Mouse (Mus musculus): ENCODE measurements around the gene Myo9a. TPM values are rescaled to one million over a fixed set of nuclear protein-coding genes. Genes with fewer than 3 reads are reported as not detected.
"Not testable (repeated sequence)": the region's sequence is repeated elsewhere in the genome, so short reads cannot be mapped to it uniquely, and the experiment has no call there.

Gene Myo9a
- polyA plus RNA-seq, 1 experiment = 0.02 TPM

DNA sequence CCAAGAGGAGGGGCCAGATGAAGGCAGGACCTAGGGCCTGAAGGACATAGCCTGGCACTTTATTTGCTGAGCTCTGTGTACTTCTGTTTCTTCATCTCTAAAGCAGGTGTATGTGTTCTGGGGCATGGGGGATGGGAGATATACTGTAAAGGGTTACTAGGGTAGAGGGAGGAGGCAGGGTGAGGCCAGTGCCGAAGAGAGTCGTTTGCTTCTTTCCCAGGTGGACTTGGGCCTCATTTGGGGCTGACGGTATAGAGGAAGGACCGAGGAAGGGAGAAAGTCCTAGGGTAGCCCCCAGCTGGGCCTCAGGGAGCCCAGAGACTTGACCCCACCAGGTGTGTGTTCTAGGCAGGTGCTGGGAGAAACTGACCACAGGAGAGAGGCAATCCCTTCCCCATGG is 201.2 kb downstream of the Myo9a start:
- H3K4me1 ChIP-seq (ENCODE audit: control insufficient read depth) = no peaks in the 10 kb centered on the region
- no peaks in the 10 kb centered on the region; the same call in 1 of the 2 replicates for H3K27me3 ChIP-seq (ENCODE audit: control insufficient read depth)
- no peaks in the 10 kb centered on the region for H3K36me3 ChIP-seq (ENCODE audit: control insufficient read depth)
- H3K4me3 ChIP-seq (replicated peaks) = no peak overlapping the region
- H3K9me3 ChIP-seq (ENCODE audit: control insufficient read depth, low read length) = no peaks in the 10 kb centered on the region
- TF ChIP-seq GATA1 (IDR thresholded peaks at IDR 0.05; ENCODE audit: low read length) = no peak
- TF ChIP-seq TAL1 (IDR thresholded peaks at IDR 0.05; ENCODE audit: low read length) = no peak

GRCm38 (mm10) chr9:59952515-59953070 is 201.9 kb downstream of the Myo9a start:
- Histone ChIP-seq H3K9me3 (ENCODE audit: control insufficient read depth, low read length) (no peaks in the 10 kb centered on the region), H3K4me1 (ENCODE audit: control insufficient read depth) (no peaks in the 10 kb centered on the region), H3K4me3 (replicated peaks) (no peak overlapping the region), H3K36me3 (ENCODE audit: control insufficient read depth) (no peaks in the 10 kb centered on the region), H3K27me3 (ENCODE audit: control insufficient read depth) (no peaks in the 10 kb centered on the region; the same call in 1 of the 2 replicates)
- TF ChIP-seq TAL1 (IDR thresholded peaks at IDR 0.05; ENCODE audit: low read length) (no peak), GATA1 (IDR thresholded peaks at IDR 0.05; ENCODE audit: low read length) (no peak)

DNA sequence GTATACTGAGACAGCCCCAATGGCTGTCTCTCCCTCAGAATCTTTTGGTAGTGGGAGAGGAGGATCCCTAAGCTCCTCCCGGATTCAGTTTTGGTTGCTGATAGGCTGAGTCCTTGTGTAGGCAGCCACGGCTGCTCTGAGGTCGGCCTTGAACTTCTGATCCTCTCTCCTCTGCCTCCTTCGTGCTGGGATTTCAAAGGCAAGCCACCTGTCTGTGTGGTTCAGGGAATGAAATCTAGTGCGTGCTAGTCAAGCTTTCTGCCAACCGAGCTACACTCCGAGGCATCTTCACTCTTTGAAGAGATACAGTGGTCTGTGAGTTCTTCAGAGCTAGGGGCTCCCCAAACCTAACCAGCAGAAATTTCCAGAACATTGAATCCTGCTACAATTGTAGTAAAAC is 202.9 kb downstream of the Myo9a start:
- H3K9me3 ChIP-seq (ENCODE audit: control insufficient read depth, low read length) = no peaks in the 10 kb centered on the region
- H3K4me1 ChIP-seq (ENCODE audit: control insufficient read depth) = no peaks in the 10 kb centered on the region
- H3K36me3 ChIP-seq (ENCODE audit: control insufficient read depth) = no peaks in the 10 kb centered on the region
- TF ChIP-seq TAL1 (IDR thresholded peaks at IDR 0.05; ENCODE audit: low read length) (no peak), GATA1 (IDR thresholded peaks at IDR 0.05; ENCODE audit: low read length) (no peak)
- H3K27me3 ChIP-seq (ENCODE audit: control insufficient read depth) = no peaks in the 10 kb centered on the region
- H3K4me3 ChIP-seq (replicated peaks) = no peak overlapping the region

GRCm38 (mm10) chr9:59955199-59955598 is 204.5 kb downstream of the Myo9a start:
- TF ChIP-seq TAL1 (IDR thresholded peaks at IDR 0.05; ENCODE audit: low read length) (no peak), GATA1 (IDR thresholded peaks at IDR 0.05; ENCODE audit: low read length) (no peak)
- Histone ChIP-seq H3K4me1 (ENCODE audit: control insufficient read depth) (no peaks in the 10 kb centered on the region), H3K36me3 (ENCODE audit: control insufficient read depth) (no peaks in the 10 kb centered on the region), H3K4me3 (replicated peaks) (no peak overlapping the region), H3K9me3 (ENCODE audit: control insufficient read depth, low read length) (no peaks in the 10 kb centered on the region), H3K27me3 (ENCODE audit: control insufficient read depth) (no peaks in the 10 kb centered on the region)

GRCm38 (mm10) chr9:59955692-59956091 is 205.0 kb downstream of the Myo9a start:
- no peak overlapping the region for H3K4me3 ChIP-seq (replicated peaks)
- TF ChIP-seq GATA1 (IDR thresholded peaks at IDR 0.05; ENCODE audit: low read length) (no peak), TAL1 (IDR thresholded peaks at IDR 0.05; ENCODE audit: low read length) (no peak)
- no peaks in the 10 kb centered on the region for H3K36me3 ChIP-seq (ENCODE audit: control insufficient read depth)
- H3K27me3 ChIP-seq (ENCODE audit: control insufficient read depth) = no peaks in the 10 kb centered on the region
- no peaks in the 10 kb centered on the region for H3K4me1 ChIP-seq (ENCODE audit: control insufficient read depth)
- H3K9me3 ChIP-seq (ENCODE audit: control insufficient read depth, low read length) = no peaks in the 10 kb centered on the region

DNA sequence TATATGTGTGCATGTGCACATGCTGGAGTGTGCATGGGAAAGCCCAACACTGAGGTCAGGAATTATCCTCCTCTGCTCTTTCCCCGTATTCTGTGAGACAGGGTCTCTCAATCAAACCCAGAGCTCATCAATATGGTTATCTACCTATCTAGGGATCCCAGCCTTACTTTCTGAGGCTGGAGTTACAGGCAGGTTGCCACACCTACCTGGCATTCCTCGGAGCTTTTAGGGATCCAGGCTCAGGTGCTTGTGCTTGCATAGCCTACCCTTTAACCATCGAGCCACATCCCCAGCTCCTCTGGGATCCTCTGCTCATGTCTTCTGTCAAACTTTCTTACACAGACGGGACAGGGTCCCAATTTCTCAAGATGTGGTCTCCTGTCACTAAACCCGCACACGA is 205.8 kb downstream of the Myo9a start:
- Histone ChIP-seq H3K9me3 (ENCODE audit: control insufficient read depth, low read length) (no peaks in the 10 kb centered on the region), H3K4me3 (replicated peaks) (no peak overlapping the region), H3K36me3 (ENCODE audit: control insufficient read depth) (no peaks in the 10 kb centered on the region), H3K4me1 (ENCODE audit: control insufficient read depth) (no peaks in the 10 kb centered on the region), H3K27me3 (ENCODE audit: control insufficient read depth) (no peaks in the 10 kb centered on the region)
- TF ChIP-seq GATA1 (IDR thresholded peaks at IDR 0.05; ENCODE audit: low read length) (no peak), TAL1 (IDR thresholded peaks at IDR 0.05; ENCODE audit: low read length) (no peak)

GRCm38 (mm10) chr9:59958115-59958514 is 207.4 kb downstream of the Myo9a start:
- H3K27me3 ChIP-seq (ENCODE audit: control insufficient read depth); H3K9me3 ChIP-seq (ENCODE audit: control insufficient read depth, low read length); H3K4me1 ChIP-seq (ENCODE audit: control insufficient read depth); H3K4me3 ChIP-seq (replicated peaks); H3K36me3 ChIP-seq (ENCODE audit: control insufficient read depth): not testable (repeated sequence)

DNA sequence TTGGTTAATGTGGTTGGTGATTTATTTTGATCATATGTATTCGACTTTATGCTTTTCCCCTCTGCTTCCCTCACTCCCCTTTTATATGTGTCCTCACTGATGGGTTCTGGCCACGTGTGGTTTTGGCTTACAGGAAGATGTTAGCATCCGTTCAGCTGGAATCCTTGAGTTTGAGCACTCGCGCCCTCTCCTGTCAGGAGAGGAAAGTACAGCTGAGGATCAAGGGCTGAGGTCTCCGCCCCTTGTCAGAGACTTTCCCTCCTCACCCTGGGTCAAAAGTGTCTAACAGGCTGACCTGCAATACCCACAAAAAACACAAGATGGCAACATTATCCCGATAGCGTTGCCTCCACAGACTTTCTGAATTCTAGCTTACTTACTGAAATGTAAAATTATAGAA is 208.6 kb downstream of the Myo9a start:
- Histone ChIP-seq H3K4me3 (replicated peaks) (no peak overlapping the region), H3K36me3 (ENCODE audit: control insufficient read depth) (no peaks in the 10 kb centered on the region), H3K9me3 (ENCODE audit: control insufficient read depth, low read length) (no peaks in the 10 kb centered on the region), H3K27me3 (ENCODE audit: control insufficient read depth) (no peaks in the 10 kb centered on the region), H3K4me1 (ENCODE audit: control insufficient read depth) (no peaks in the 10 kb centered on the region)
- TF ChIP-seq GATA1 (IDR thresholded peaks at IDR 0.05; ENCODE audit: low read length) (no peak), TAL1 (IDR thresholded peaks at IDR 0.05; ENCODE audit: low read length) (no peak)

DNA sequence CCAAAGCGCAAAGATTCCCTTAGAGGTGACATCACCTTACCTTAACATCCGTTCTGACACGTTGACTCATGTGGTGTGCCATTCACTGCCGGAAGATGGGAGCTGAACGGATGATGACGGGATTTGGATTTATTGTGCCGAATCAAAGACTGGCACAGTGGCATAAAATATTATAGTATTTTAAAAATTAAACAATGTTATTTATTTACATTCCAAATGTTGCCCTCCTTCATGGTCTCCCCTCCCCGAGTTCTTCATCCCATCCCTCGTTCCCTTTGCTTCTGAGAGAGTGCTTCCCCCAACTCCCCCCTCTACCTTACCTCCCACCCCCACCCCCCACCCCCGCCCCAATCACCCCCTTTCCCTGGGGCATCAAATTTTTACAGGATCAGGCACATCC is 209.9 kb downstream of the Myo9a start, which contains the start of gene Nr2e3:
Gene Nr2e3, minus strand, starts transcription at position 101 of the 400 bp plus-strand sequence.
- no peaks in the 10 kb centered on the region for H3K4me1 ChIP-seq (ENCODE audit: control insufficient read depth)
- H3K36me3 ChIP-seq (ENCODE audit: control insufficient read depth) = no peaks in the 10 kb centered on the region
- no peaks in the 10 kb centered on the region for H3K27me3 ChIP-seq (ENCODE audit: control insufficient read depth)
- H3K4me3 ChIP-seq (replicated peaks) = no peak within 1 kb of the TSS
- TF ChIP-seq TAL1 (IDR thresholded peaks at IDR 0.05; ENCODE audit: low read length) (no peak), GATA1 (IDR thresholded peaks at IDR 0.05; ENCODE audit: low read length) (no peak)
- no peaks in the 10 kb centered on the region for H3K9me3 ChIP-seq (ENCODE audit: control insufficient read depth, low read length)

Measured in erythroblast, embryonic 14.5 days (primary cell).